Mouse (Mus musculus) E14TG2a.4 (cell line): ENCODE measurements at regions not wholly inside any gene's neighbourhood (a gene's known extent, or its start where the extent isn't known, plus 50 kb on each side); places are given as distances from the start of the nearest gene placed in this dataset.

Experiments used
- CTCF ChIP-seq: conservative IDR thresholded peaks from 2 replicates; pipeline ENCODE4 v1.5.1; 2014; ENCODE audit warnings: low read length
- NANOG ChIP-seq: IDR thresholded peaks from 2 replicates; pipeline ENCODE4 v1.6.1; 2014; ENCODE audit warnings: borderline replicate concordance, low read length, mixed read lengths

- TF ChIP-seq CTCF, result no peak
- TF ChIP-seq NANOG, result no peak
These were observed 124.5 kb upstream of the Klf3 start for GRCm38 (mm10) chr5:64678706-64679105.
